Mouse (Mus musculus) neural tube, embryonic 11.5 days (tissue): Measurements from ENCODE around the gene Dchs2. TPM values are rescaled to one million over a fixed set of nuclear protein-coding genes. Genes with fewer than 3 reads are reported as not detected.
"Not testable (repeated sequence)": the region's sequence is repeated elsewhere in the genome, so short reads cannot be mapped to it uniquely, and the experiment has no call there.

Experiments
- ATAC-seq: fragments of 200-750 bp; cut with Nextera tagmentation; 2 replicates; pipeline ENCODE4 v1.8.0; 2017; ENCODE audit warnings: moderate number of reproducible peaks, mild to moderate bottlenecking, moderate TSS enrichment, moderate library complexity; ENCODE audit not compliant: insufficient read depth, low FRiP score, low TSS enrichment
- DNase-seq: peaks from one replicate; pipeline ENCODE4 v3.0.0-alpha.2; 2015; ENCODE audit warnings: low spot score
- H3K27ac ChIP-seq: fragments of 300-500 bp; sonication (generic); 2 replicates; pipeline ENCODE4 v1.5.1; 2014; ENCODE audit warnings: low read depth, mild to moderate bottlenecking, low read length
- H3K27me3 ChIP-seq: fragments of 300-500 bp; sonication (generic); 2 replicates; pipeline ENCODE4 v1.6.1; 2014; ENCODE audit warnings: mild to moderate bottlenecking, low read length, mixed read lengths; ENCODE audit not compliant: control insufficient read depth, insufficient read depth
- H3K36me3 ChIP-seq: fragments of 300-500 bp; sonication (generic); 2 replicates; pipeline ENCODE4 v1.6.1; 2014; ENCODE audit warnings: mild to moderate bottlenecking, low read length, moderate library complexity, mixed read lengths; ENCODE audit not compliant: control insufficient read depth, insufficient read depth
- H3K4me1 ChIP-seq: fragments of 300-500 bp; sonication (generic); 2 replicates; pipeline ENCODE4 v1.6.1; 2014; ENCODE audit warnings: low read length, mixed read lengths; ENCODE audit not compliant: control insufficient read depth, insufficient read depth
- H3K4me2 ChIP-seq: fragments of 300-500 bp; sonication (generic); 2 replicates; pipeline ENCODE4 v1.6.1; 2014; ENCODE audit warnings: low read depth, mild to moderate bottlenecking, moderate library complexity
- H3K4me3 ChIP-seq: fragments of 300-500 bp; sonication (generic); 2 replicates; pipeline ENCODE4 v1.5.1; 2014; ENCODE audit warnings: low read depth, low read length
- H3K9ac ChIP-seq: fragments of 300-500 bp; sonication (generic); 2 replicates; pipeline ENCODE4 v1.6.1; 2014; ENCODE audit warnings: mild to moderate bottlenecking, low read length
- H3K9me3 ChIP-seq: fragments of 300-500 bp; sonication (generic); 2 replicates; pipeline ENCODE4 v1.6.1; 2016; ENCODE audit warnings: low read length; ENCODE audit not compliant: control insufficient read depth
- WGBS: fragments of 180-500 bp; shearing (Covaris S2); extraction: QIAGEN DNeasy Blood & Tissue Kit; methylation state at CpG from one replicate; pipeline ENCODE4 v1.1.7; 2014; 5-methylcytosine and 5-hydroxymethylcytosine counted together
- polyA plus RNA-seq: library from polyadenylated mRNA; unstranded; fragments of >200 nt; fragmentation: Nextera tagmentation; extraction: Ambion mirVana; gene quantifications from 2 replicates; pipeline ENCODE4 v1.2.1, GENCODE M21; 2014

The Dchs2 gene
- polyA plus RNA-seq, 1 experiment from 2014 or later: 1.2 TPM

GRCm38 (mm10) chr3:83111485-83112261 lies 16.1 kb upstream of the Dchs2 start:
- Histone ChIP-seq H3K27ac (no peak overlapping the region), H3K4me1 (peaks cover 18% of the 10 kb centered on the region), H3K9me3 (no peaks in the 10 kb centered on the region), H3K36me3 (no peaks in the 10 kb centered on the region), H3K4me3 (no peak overlapping the region), H3K27me3 (no peaks in the 10 kb centered on the region), H3K4me2 (no peak overlapping the region), H3K9ac (no peak overlapping the region)
- no peak for ATAC-seq
- 34% methylated on average over 7 of the region's 7 CpGs for WGBS
- no peak for DNase-seq

- H3K27ac ChIP-seq: no peak overlapping the region
- H3K9me3 ChIP-seq: no peaks in the 10 kb centered on the region
- H3K4me2 ChIP-seq: 0 out of 2 replicates have a peak overlapping the region, but pooled peaks have one; percentile 0
- no peak overlapping the region for H3K4me3 ChIP-seq
- no peak overlapping the region for H3K9ac ChIP-seq
- H3K36me3 ChIP-seq: no peaks in the 10 kb centered on the region
- H3K27me3 ChIP-seq: no peaks in the 10 kb centered on the region
- 16% methylated on average over 3 of the region's 3 CpGs for WGBS
- DNase-seq: peak; percentile 41
- peak; percentile 84 for ATAC-seq
- H3K4me1 ChIP-seq: peaks cover 18% of the 10 kb centered on the region
Measured at GRCm38 (mm10) chr3:83112869-83113268, 14.9 kb upstream of the Dchs2 start.

GRCm38 (mm10) chr3:83114946-83115345 lies 12.8 kb upstream of the Dchs2 start:
- Histone ChIP-seq H3K9ac (no peak overlapping the region), H3K4me3 (no peak overlapping the region), H3K4me1 (peaks cover 18% of the 10 kb centered on the region), H3K36me3 (no peaks in the 10 kb centered on the region), H3K9me3 (no peaks in the 10 kb centered on the region), H3K27me3 (no peaks in the 10 kb centered on the region), H3K4me2 (no peak overlapping the region), H3K27ac (no peak overlapping the region)
- ATAC-seq (no peak), DNase-seq (no peak)
- 33% methylated on average over 1 of the region's 1 CpGs for WGBS

- Histone ChIP-seq H3K9me3 (no peaks in the 10 kb centered on the region), H3K9ac (no peak overlapping the region), H3K4me2 (no peak overlapping the region), H3K27me3 (no peaks in the 10 kb centered on the region), H3K27ac (no peak overlapping the region), H3K36me3 (no peaks in the 10 kb centered on the region), H3K4me3 (no peak overlapping the region), H3K4me1 (peaks cover 10% of the 10 kb centered on the region)
- WGBS: 73% methylated on average over 10 of the region's 10 CpGs
- ATAC-seq (no peak), DNase-seq (no peak)
Measured at GRCm38 (mm10) chr3:83117592-83117991, 10.2 kb upstream of the Dchs2 start.

- DNase-seq, H3K4me1 ChIP-seq, H3K4me2 ChIP-seq, H3K27ac ChIP-seq, H3K4me3 ChIP-seq, H3K9ac ChIP-seq, ATAC-seq, H3K9me3 ChIP-seq, H3K36me3 ChIP-seq: not testable (repeated sequence)
- 96% methylated on average over 9 of the region's 9 CpGs for WGBS
- peaks cover 10% of the 10 kb centered on the region for H3K27me3 ChIP-seq
Measured at GRCm38 (mm10) chr3:83123945-83124344, 3.8 kb upstream of the Dchs2 start.

GRCm38 (mm10) chr3:83127088-83127725 lies 541 bp upstream of the Dchs2 start:
- Histone ChIP-seq H3K27ac (no peak overlapping the region), H3K27me3 (peaks cover 29% of the 10 kb centered on the region)
- under 1% methylated on average over 30 of the region's 37 CpGs for WGBS

GRCm38 (mm10) chr3:83128449-83128922 lies 738 bp downstream of the Dchs2 start:
- no peaks in the 10 kb centered on the region for H3K9me3 ChIP-seq
- H3K4me1 ChIP-seq: peaks cover 11% of the 10 kb centered on the region
- no peak overlapping the region for H3K27ac ChIP-seq
- DNase-seq (peak; percentile 64), ATAC-seq (peak; percentile 5; the same call in 1 of the 2 replicates)
- H3K36me3 ChIP-seq: no peaks in the 10 kb centered on the region
- peak overlapping the region; percentile 26 for H3K9ac ChIP-seq
- H3K27me3 ChIP-seq: peaks cover 29% of the 10 kb centered on the region
- peak overlapping the region; percentile 61 for H3K4me3 ChIP-seq
- H3K4me2 ChIP-seq: peak overlapping the region; percentile 89
- under 1% methylated on average over 43 of the region's 43 CpGs for WGBS

More at GRCm38 (mm10) chr3:83127088-83127725, 541 bp upstream of the Dchs2 start:
- peak overlapping the region; percentile 89 for H3K4me2 ChIP-seq
- ATAC-seq: peak; percentile 79
- H3K9ac ChIP-seq: peak overlapping the region; percentile 53
- no peaks in the 10 kb centered on the region for H3K36me3 ChIP-seq
- H3K4me3 ChIP-seq: peak overlapping the region; percentile 61
- peaks cover 11% of the 10 kb centered on the region for H3K4me1 ChIP-seq
- no peaks in the 10 kb centered on the region for H3K9me3 ChIP-seq
- peak; percentile 56 for DNase-seq

GRCm38 (mm10) chr3:83129151-83129550 lies 1.4 kb downstream of the Dchs2 start:
- Histone ChIP-seq H3K27me3 (peaks cover 29% of the 10 kb centered on the region), H3K9me3 (no peaks in the 10 kb centered on the region), H3K4me2 (peak overlapping the region; percentile 89), H3K27ac (no peak overlapping the region), H3K4me3 (peak overlapping the region; percentile 61), H3K4me1 (peaks cover 11% of the 10 kb centered on the region), H3K36me3 (no peaks in the 10 kb centered on the region), H3K9ac (0 out of 2 replicates have a peak overlapping the region, but pooled peaks have one; percentile 26)
- 0 out of 2 replicates have a peak, but pooled peaks have one; percentile 3 for ATAC-seq
- WGBS: 2% methylated on average over 22 of the region's 22 CpGs
- DNase-seq: no peak
